Mouse (Mus musculus): ENCODE data around the gene Git1.
"Not testable (repeated sequence)": the region's sequence is repeated elsewhere in the genome, so short reads cannot be mapped to it uniquely, and the experiment has no call there.

The Git1 gene

DNA sequence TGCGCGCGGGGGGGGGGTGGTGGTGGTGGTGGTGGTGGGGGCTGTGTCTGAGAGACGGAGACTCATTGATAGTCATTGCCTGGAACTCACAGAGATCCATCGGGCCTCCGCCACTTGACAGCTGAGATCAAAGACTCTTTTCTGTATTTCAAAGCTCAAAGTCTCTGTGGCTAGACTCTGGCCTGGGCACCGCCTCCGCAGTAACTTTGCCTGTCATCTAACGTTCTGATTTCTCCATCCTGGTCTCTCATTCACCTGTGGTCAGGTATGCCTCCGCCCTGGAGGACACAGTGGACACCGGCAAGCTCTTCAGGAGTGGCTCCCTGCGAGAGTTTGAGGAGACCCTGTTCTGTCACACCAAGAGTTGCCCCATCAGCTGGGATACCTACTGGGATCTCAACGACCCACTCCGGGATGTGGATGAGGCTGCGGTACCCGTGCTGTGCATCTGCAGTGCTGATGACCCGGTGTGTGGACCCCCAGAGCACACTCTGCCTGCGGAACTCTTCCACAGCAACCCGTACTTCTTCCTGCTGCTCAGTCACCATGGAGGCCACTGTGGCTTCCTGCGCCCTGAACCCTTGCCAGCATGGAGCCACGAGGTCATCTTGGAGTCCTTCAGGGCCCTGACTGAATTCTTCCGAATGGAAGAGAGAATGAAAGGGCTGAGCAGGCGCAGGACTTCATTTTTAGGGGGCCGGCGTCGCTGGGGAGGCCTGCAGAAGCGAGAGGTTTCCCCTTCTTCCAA, 24.9 kb downstream of the Git1 start:
- no peak for DNase-seq (ENCODE audit: low read depth, low spot score)

DNA sequence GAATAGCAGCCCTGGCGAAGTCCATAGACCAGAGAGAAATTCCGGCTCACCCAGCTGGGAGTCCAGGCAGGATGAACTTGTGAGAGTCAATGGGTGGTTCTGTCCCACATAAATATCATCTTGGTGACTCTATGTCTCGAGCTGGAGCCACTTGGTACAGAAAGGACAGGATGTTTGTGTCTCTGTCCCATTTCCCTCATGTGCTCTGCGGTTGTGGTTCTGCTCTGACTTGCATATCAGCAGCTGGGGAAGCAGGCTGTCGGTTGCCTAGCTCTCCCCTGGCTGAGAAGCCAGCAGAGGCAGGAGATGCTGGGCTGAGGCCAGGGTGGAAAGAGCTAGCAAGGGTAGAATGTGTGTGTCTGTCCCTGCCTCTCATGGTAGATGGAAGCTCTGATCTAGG, 25.7 kb downstream of the Git1 start, which contains the start of gene Gm10392:
TSS of gene Gm10392 (minus strand) at position 156 of the 400 bp plus-strand sequence.
- no peak for DNase-seq (ENCODE audit: low read depth, low spot score)

DNA sequence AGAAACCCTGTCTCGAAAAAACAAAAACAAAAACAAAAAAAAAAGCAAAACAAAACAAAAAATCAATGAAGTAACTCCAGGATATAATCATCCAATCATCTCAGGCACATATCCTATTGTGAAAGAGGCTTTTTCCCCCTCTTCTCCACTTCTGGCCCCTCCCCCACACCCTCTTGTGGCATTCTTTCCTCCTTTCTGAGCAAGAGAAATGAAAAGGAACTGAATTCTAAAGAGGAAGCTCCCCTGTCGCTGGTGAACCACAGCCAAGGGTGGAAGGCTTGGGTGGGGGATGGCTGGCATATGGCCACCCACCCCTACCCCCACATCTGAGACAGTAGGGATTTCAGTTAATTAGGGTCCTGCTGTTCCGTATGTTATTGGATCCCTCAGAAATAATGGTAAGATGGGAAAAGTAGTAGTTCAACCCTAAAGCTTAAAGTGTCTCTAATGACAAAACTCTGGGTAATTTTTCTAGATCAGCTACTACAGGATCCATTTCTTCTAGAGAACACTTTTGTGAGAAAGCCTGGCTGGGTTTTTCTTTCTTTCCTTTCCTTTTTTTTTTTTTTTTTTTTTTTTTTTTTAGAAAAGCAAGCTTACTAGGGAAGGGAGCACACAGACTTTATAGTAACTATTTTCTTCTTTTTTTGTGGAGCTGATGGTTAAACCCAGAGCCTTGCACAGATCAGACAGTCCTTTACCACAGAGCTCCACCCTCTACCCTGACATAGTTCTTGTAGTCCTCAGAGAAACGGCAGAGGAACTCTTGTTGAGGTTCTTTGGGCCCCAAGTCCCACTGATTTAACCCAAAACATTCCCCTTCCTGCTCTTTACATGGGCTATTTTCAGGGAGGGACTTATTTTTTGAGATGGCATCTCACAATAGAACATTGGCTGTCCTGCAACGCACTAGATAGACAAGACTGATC, 27.5 kb downstream of the Git1 start:
- no peak for DNase-seq (ENCODE audit: low read depth, low spot score)

DNA sequence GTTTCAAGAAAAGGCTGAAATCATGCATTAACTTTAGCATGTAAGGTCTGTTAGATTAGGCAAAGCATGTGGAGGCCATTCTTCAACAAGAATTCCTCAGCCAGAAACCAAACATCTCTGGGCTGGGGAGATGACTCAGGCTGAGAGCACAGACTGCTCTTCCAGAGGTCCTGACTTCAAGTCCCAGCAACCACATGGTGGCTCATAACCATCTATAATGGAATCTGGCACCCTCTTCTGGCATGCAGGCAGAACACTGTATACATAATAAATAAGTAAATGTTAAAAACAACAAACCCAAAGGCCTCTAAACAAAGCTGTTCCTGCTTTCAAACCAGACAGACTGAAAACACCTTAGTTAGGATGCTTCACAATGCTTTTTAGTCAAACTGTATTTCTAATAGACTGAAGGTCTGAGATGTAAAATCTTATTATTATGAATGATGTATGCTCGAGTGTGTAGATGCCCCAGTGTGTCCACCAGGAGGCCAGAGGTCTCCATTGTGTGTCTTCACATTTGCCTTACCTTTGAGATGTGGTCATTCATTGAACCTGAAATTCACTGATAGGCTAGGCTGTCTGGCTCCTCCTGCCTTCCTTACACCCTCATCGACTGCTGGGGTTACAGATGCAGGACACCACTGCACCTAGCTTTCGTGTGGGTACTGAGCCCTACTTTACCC, 32.6 kb downstream of the Git1 start:
- DNase-seq (ENCODE audit: low read depth, low spot score): no peak

DNA sequence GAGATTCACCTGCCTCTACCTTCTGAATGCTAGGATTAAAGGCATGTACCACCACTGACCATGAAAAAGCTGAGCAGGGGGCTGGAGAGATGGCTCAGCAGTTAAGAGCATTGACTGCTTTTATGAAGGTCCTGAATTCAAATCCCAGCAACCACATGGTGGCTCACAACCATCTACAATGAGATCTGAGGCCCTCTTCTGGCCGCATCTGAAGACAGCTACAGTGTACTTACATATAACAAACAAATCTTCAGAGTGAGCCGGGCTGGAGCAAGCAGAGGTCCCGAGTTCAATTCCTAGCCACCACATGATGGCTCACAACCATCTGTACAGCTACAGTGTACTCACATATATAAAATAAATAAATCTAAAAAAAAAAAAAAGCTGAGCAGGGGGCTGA, 35.1 kb downstream of the Git1 start:
- not testable (repeated sequence) for DNase-seq (ENCODE audit: low read depth, low spot score)

DNA sequence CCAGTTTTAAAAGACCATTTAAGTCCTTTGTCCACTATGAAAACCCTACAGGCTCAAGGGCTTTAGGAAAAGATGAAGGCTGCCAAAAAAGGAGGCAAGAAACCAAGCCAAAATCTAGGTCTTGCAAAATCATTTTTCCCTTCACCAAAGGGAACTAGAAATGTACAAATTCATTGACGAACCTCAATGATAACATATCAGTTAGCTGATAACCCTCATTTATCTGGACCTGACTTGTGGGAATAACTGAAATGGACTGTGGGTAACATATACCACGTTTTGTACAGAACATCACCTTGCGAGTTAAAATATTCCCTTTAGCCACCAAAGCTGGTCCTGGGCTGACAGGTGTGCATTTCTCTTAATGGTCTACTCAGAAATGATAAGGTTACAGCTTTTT, 36.3 kb downstream of the Git1 start:
- DNase-seq (ENCODE audit: low read depth, low spot score): no peak

DNA sequence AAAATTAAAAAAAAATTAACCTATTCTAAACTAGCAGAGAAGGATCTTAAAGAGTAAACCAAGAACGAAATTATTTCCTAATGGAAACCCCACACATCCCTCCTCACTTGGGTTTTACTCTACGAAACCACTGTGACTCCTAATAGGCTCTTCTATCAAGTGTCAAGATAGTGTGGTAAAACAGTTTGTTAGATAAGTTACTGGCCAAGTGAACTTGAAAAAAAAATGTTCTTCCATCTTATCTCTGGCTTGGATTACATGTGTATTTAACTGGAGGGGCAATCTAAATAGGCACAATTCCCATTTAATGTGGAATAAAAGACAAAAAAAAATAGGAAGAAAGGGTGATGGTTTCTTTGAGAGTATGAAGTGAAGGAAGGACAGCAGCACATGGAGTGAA, 37.5 kb downstream of the Git1 start:
- no peak for DNase-seq (ENCODE audit: low read depth, low spot score)

DNA sequence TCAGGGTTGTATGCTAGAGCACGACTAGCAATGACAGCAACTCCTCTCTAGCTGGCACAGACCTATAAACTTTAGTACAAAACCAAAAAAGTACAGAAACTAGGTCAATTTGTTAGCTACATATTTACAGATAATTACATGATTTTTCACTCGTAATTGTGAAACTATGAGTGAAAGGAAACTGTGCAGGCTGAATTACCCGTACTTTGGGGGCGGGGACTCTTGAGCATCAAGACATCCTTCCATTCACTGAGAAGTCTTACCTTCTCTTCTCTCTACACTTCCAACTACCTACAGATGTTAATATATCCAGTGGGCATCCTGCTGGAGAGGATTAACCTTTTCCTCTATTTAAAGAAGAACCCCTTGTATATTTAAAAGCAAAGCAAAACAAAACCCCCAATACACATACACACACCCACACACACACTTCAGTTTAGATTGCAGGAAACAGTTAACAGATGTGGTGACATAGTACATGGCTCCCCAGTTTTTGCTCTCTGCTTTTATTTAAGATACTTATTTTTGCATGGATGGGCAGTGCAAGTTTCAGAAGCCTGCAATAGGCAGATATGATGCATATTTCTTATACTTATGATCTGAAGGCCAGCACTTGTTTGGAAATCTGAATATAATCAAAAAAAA, 39.0 kb downstream of the Git1 start:
- DNase-seq (ENCODE audit: low read depth, low spot score): no peak

DNA sequence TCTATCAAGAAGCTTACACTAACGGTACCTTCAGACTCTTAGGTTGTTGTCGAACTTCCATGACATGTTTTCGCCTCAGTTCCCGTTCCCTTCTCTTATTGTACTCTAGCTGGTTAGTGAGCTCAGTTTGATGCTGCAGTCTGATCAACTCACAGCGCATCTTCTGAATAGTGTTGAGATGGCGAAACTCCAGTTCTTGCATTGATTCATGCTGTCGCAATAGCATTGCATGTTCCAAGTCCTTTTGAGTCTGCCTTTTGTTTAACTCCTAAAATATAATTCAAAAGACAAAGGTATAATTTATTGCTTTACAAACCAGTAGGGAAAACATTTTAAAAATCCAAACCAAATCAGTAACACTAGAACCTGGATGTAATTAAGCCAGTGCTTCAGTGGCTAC, 51.9 kb downstream of the Git1 start:
- peak; percentile 13 for DNase-seq (ENCODE audit: low read depth, low spot score)

All from brain, adult 2 months (tissue).